Comparison of ENCODE assay signal across 9 mouse cellular contexts in genomic region chr10:59895460-59896186, GRCm38 (mm10). TPM values are rescaled to one million over a fixed set of nuclear protein-coding genes. Genes with fewer than 3 reads are reported as not detected.
A peak's percentile ranks its signal among the peaks of the same experiment; 100 is the strongest.
DNase-seq lines count a peak whose midpoint lies in the region; ATAC-seq lines count a peak whose summit lies in the region.
"Had no signal": no experiment of that assay in that cellular context is flagged by ENCODE, and none has a peak within 500 bp of the region (broad histone marks: within the 10 kb centered on the region; RNA-seq: fewer than 3 reads in every experiment).

No protein-coding gene starts in this region.

- H3K27me3 ChIP-seq in forebrain, embryonic 10.5 days (ENCODE audit: poor library complexity, severe bottlenecking): no peaks in the 10 kb centered on the region
- H3K27me3 ChIP-seq in forebrain, embryonic 16.5 days (replicated peaks; ENCODE audit: control insufficient read depth, insufficient read depth, low read length): no peaks in the 10 kb centered on the region
- no peaks in the 10 kb centered on the region for H3K27me3 ChIP-seq in liver, embryonic 13.5 days
- no peaks in the 10 kb centered on the region for H3K27me3 ChIP-seq in forebrain, embryonic 15.5 days
- H3K27me3 ChIP-seq in midbrain, embryonic 13.5 days: no peaks in the 10 kb centered on the region

- 94% methylated on average over 17 of the region's 17 CpGs for WGBS in forebrain, embryonic 10.5 days
- 93% methylated on average over 17 of the region's 17 CpGs for WGBS in forebrain, embryonic 16.5 days
- 90% methylated on average over 17 of the region's 17 CpGs for WGBS in liver, embryonic 13.5 days (ENCODE audit: insufficient replicate concordance)
- 92% methylated on average over 17 of the region's 17 CpGs for WGBS in forebrain, embryonic 15.5 days
- WGBS in midbrain, embryonic 13.5 days: 95% methylated on average over 17 of the region's 17 CpGs

- H3K36me3 ChIP-seq in forebrain, embryonic 10.5 days (replicated peaks): peaks cover 77% of the 10 kb centered on the region
- H3K36me3 ChIP-seq in forebrain, embryonic 16.5 days (ENCODE audit: control insufficient read depth, insufficient read depth): 0 out of 2 replicates have a peak, but pooled peaks cover 2% of the 10 kb centered on the region
- peaks cover 80% of the 10 kb centered on the region for H3K36me3 ChIP-seq in liver, embryonic 13.5 days
- peaks cover 32% of the 10 kb centered on the region for H3K36me3 ChIP-seq in forebrain, embryonic 15.5 days
- peaks cover 46% of the 10 kb centered on the region for H3K36me3 ChIP-seq in midbrain, embryonic 13.5 days

- H3K4me3 ChIP-seq in forebrain, embryonic 10.5 days: no peak overlapping the region
- H3K4me3 ChIP-seq in forebrain, embryonic 16.5 days (replicated peaks; ENCODE audit: low read length): no peak overlapping the region
- H3K4me3 ChIP-seq in liver, embryonic 13.5 days (replicated peaks): no peak overlapping the region
- no peak overlapping the region for H3K4me3 ChIP-seq in forebrain, embryonic 15.5 days
- H3K4me3 ChIP-seq in midbrain, embryonic 13.5 days (replicated peaks): no peak overlapping the region

- peaks cover 67% of the 10 kb centered on the region for H3K4me1 ChIP-seq in forebrain, embryonic 10.5 days
- H3K4me1 ChIP-seq in forebrain, embryonic 16.5 days (replicated peaks; ENCODE audit: control insufficient read depth, insufficient read depth, low read length): peaks cover 57% of the 10 kb centered on the region
- H3K4me1 ChIP-seq in liver, embryonic 13.5 days (replicated peaks): peaks cover 61% of the 10 kb centered on the region
- H3K4me1 ChIP-seq in forebrain, embryonic 15.5 days: peaks cover 57% of the 10 kb centered on the region
- peaks cover 62% of the 10 kb centered on the region for H3K4me1 ChIP-seq in midbrain, embryonic 13.5 days (replicated peaks)

- no peak overlapping the region for H3K4me2 ChIP-seq in forebrain, embryonic 16.5 days (ENCODE audit: low read length)
- no peak overlapping the region for H3K4me2 ChIP-seq in liver, embryonic 13.5 days
- no peak overlapping the region for H3K4me2 ChIP-seq in forebrain, embryonic 15.5 days (replicated peaks)
- no peak overlapping the region for H3K4me2 ChIP-seq in midbrain, embryonic 13.5 days (replicated peaks)
- H3K4me2 ChIP-seq: lung, embryonic 14.5 days had no signal

- H3K9ac ChIP-seq in forebrain, embryonic 16.5 days (replicated peaks; ENCODE audit: low read depth, low read length): no peak overlapping the region
- H3K9ac ChIP-seq in liver, embryonic 13.5 days: no peak overlapping the region
- H3K9ac ChIP-seq in forebrain, embryonic 15.5 days (replicated peaks): no peak overlapping the region
- H3K9ac ChIP-seq in midbrain, embryonic 13.5 days (replicated peaks): no peak overlapping the region; the same call in 1 of the 2 replicates
- H3K9ac ChIP-seq: lung, embryonic 14.5 days had no signal

- no peak for DNase-seq in forebrain, embryonic 10.5 days (ENCODE audit: extremely low spot score, low spot score)
- DNase-seq in liver, embryonic 13.5 days: no peak
- DNase-seq in liver (no peak), adipocyte (ENCODE audit: low spot score) (no peak)
- DNase-seq in kidney, adult 18-20 months: no peak

- peak overlapping the region; percentile 86 for H3K27ac ChIP-seq in forebrain, embryonic 10.5 days
- H3K27ac ChIP-seq in forebrain, embryonic 16.5 days (ENCODE audit: low read length): no peak overlapping the region
- H3K27ac ChIP-seq in liver, embryonic 13.5 days: peak overlapping the region; percentile 29; the same call in 1 of the 2 replicates
- peak overlapping the region; percentile 99 for H3K27ac ChIP-seq in forebrain, embryonic 15.5 days (replicated peaks)
- H3K27ac ChIP-seq in midbrain, embryonic 13.5 days: peak overlapping the region; percentile 98

- H3K9me3 ChIP-seq in forebrain, embryonic 10.5 days: no peaks in the 10 kb centered on the region
- no peaks in the 10 kb centered on the region for H3K9me3 ChIP-seq in forebrain, embryonic 16.5 days (ENCODE audit: control insufficient read depth, low read length)
- H3K9me3 ChIP-seq in liver, embryonic 13.5 days (replicated peaks): no peaks in the 10 kb centered on the region
- H3K9me3 ChIP-seq in forebrain, embryonic 15.5 days: no peaks in the 10 kb centered on the region
- no peaks in the 10 kb centered on the region for H3K9me3 ChIP-seq in midbrain, embryonic 13.5 days

- no peak for ATAC-seq in forebrain, embryonic 16.5 days
- ATAC-seq in liver, embryonic 13.5 days (ENCODE audit: low read depth): no peak
- ATAC-seq in forebrain, embryonic 15.5 days (replicated peaks): no peak
- no peak for ATAC-seq in midbrain, embryonic 13.5 days

RNA-seq across cellular contexts. Expression of gene Dnajb12, which starts 16.3 kb away (rescaled TPM):
- polyA plus RNA-seq in forebrain, embryonic 10.5 days (2016; fragmentation: Nextera tagmentation; extraction: Ambion mirVana): 26.2 and 27.9 TPM in 2 replicates
- polyA plus RNA-seq in forebrain, embryonic 16.5 days (2015; fragmentation: Nextera tagmentation; extraction: Ambion mirVana): 18.5 and 21.2 TPM in 2 replicates
- 13.4 and 15.5 TPM in 2 replicates for polyA plus RNA-seq in liver, embryonic 13.5 days (2015; fragmentation: Nextera tagmentation; extraction: Ambion mirVana)
- 16.9 and 17.5 TPM in 2 replicates for polyA plus RNA-seq in forebrain, embryonic 15.5 days (2015; fragmentation: Nextera tagmentation; extraction: Ambion mirVana)
- polyA plus RNA-seq in midbrain, embryonic 13.5 days (2015; fragmentation: Nextera tagmentation; extraction: Ambion mirVana): 18.3 and 18.6 TPM in 2 replicates

RNA-seq across cellular contexts. Expression of gene Ddit4, which starts 56.0 kb away (rescaled TPM):
- 32.7 and 35.3 TPM in 2 replicates for polyA plus RNA-seq in forebrain, embryonic 10.5 days (2016; fragmentation: Nextera tagmentation; extraction: Ambion mirVana)
- polyA plus RNA-seq in forebrain, embryonic 16.5 days (2015; fragmentation: Nextera tagmentation; extraction: Ambion mirVana): 75.5 and 79.6 TPM in 2 replicates
- polyA plus RNA-seq in liver, embryonic 13.5 days (2015; fragmentation: Nextera tagmentation; extraction: Ambion mirVana): 2.7 and 2.8 TPM in 2 replicates
- 90.0 and 92.5 TPM in 2 replicates for polyA plus RNA-seq in forebrain, embryonic 15.5 days (2015; fragmentation: Nextera tagmentation; extraction: Ambion mirVana)
- polyA plus RNA-seq in midbrain, embryonic 13.5 days (2015; fragmentation: Nextera tagmentation; extraction: Ambion mirVana): 48.5 and 58.7 TPM in 2 replicates
